Mouse (Mus musculus) liver, postnatal 0 days (tissue): ENCODE data around the gene Esyt2.

Experiments
- CTCF ChIP-seq: sonication (generic); IDR thresholded peaks from 2 replicates; pipeline ENCODE4 v1.5.1; 2016; ENCODE audit warnings: antibody characterized with exemption, low read depth
- EP300 ChIP-seq: IDR thresholded peaks from 2 replicates; pipeline ENCODE4 v1.6.1; 2016; ENCODE audit warnings: antibody characterized with exemption, low read depth, mild to moderate bottlenecking

- TF ChIP-seq CTCF: no peak
- TF ChIP-seq EP300: no peak
Measured at GRCm38 (mm10) chr12:116308612-116309011, 27.6 kb downstream of the Esyt2 start.
